Mouse (Mus musculus) activated CD4-positive, CD25-positive, alpha-beta regulatory T cell, adult 4 months (primary cell): ENCODE measurements around the gene Gm7694. TPM values are rescaled to one million over a fixed set of nuclear protein-coding genes. Genes with fewer than 3 reads are reported as not detected.

Source experiments
- ATAC-seq: one replicate; pipeline ENCODE4 v1.8.0; 2017
- polyA plus RNA-seq, 2 experiments: library from polyadenylated mRNA; unstranded; fragments of 100-300 nt; shearing (Covaris generic); gene quantifications; one replicate each; pipeline ENCODE4 v1.2.1; 2017

Gm7694 gene
- polyA plus RNA-seq, 2 experiments from 2014 or later = not detected

DNA sequence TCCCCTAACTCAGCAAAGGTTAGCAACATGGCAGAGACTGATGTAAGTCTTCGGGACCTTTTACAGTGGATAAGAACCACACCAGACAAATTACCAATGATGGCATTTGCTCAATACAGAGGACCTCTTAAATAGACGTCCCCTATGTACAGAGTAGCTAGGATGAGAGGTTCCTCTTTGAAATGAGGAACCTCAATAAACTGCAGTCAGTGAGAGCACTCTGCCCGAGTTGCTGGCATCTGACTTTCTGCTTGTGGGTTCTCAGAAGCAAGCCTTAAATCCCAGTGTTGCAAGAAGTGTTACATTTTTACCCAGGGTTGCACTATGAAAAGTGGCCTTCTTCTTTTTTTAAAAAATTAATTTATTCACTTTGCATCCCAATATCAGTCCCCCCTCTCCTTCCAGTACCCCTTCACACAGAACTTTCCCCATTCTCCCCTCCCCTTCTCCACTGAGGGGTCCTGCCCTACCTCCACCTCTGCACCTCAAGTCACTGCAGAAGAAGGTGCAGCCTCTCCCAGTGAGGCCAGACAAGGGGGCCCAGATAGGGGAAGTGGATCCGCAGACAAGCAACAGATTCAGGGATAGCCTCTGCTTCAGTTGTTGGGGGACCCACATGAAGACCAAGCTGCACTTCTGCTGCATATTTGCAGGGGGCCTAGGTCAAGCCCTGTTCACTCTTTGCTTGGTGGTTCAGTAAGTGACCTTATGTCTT lies 23.6 kb downstream of the Gm7694 start:
- no peak for ATAC-seq

DNA sequence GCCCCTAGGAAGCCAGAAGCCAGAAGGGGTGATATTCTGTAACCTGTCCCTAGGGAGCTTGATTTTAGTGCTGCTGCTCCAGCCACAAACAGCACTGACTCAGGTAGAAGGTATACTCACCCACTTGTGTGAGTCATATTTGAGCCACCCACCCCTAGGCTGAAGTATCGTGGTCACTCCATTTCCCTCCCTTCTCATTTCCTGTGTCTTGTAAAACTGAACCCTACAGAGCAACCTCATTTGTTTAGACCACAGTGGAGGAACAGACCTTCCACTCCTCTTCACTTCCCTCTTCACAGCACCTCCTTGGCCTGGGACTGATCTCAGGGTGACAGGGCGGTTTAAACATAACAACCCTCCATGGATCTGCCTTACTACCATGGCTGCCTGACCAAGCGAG lies 29.1 kb downstream of the Gm7694 start, which contains the start of gene Sh2d1b1:
Gene Sh2d1b1 (plus strand): TSS at position 305 of the 400 bp plus-strand sequence.
- no peak for ATAC-seq

DNA sequence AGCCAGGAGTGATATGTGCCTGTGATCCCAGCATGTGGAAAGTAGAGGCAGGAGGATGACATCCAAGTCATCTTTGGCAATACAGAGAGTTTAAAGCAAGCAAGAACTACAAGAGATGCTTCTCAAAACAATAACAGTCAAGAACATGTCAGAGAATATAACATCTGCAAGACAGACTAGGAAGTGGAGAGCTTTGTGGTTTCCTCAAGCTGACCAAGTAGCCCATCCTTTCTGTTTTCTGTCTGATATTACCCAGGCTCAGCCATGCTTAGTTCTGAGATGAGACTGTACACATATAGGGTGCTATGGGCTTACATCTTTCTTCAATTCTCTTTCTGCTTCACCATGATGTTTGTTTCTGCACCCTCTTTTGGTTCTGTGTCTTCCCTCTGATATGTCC lies 32.9 kb downstream of the Gm7694 start:
- no peak for ATAC-seq

DNA sequence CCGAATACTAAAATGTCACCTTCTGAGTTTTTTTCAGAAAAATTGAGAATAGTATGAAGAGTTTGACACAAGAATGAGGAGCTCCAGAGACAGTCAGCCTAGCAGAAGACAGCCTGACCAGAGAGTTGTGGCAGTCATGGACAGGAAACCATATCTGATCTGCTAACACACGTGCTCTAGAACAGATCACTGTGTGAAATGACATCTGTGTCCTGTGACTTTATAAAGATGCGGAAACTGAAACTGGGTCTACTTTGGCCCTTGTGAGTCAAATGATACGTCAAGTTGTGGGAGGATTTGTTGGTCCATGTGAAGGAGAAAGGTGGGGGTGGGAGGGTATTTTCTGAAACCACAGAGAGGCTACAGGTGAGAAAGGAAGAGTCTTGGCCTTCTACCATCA lies 35.4 kb downstream of the Gm7694 start:
- no peak for ATAC-seq

DNA sequence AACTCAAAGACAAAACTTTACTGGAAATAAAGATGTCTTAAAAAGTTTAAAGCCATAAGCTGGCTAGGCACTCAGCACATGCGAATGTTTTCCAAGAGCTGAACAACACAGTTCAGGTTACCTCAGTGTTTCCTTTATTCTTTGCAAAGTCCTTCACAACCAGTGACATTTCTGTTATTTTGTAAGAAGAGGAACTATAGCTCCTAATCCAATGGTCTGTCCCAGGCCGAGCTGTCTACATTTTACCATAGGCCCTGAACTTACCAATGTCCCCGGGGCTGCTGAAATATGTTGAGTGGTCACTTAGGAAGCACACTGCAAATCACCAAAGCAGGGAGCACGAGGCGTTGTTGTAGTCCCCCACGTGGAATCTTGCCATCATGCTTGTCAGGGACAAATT lies 35.9 kb downstream of the Gm7694 start:
- no peak for ATAC-seq

DNA sequence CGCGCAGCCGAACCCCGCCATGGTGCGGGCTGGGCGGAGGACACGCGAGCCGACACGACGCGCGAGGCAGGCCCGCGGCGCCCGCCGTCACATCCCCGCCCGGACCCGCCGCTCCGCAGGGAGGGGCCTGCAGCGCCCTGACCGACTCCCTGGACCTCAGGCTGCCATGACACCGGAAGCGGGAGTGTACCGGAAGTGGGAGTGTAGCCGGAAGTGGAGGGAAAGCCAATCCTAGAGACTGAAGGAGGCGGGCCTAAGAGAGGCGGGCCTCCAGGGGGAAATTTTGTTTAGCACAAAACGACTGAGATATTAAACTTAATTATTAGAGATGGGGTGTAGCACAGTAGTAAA lies 50.6 kb downstream of the Gm7694 start:
- ATAC-seq = peak; percentile 98

DNA sequence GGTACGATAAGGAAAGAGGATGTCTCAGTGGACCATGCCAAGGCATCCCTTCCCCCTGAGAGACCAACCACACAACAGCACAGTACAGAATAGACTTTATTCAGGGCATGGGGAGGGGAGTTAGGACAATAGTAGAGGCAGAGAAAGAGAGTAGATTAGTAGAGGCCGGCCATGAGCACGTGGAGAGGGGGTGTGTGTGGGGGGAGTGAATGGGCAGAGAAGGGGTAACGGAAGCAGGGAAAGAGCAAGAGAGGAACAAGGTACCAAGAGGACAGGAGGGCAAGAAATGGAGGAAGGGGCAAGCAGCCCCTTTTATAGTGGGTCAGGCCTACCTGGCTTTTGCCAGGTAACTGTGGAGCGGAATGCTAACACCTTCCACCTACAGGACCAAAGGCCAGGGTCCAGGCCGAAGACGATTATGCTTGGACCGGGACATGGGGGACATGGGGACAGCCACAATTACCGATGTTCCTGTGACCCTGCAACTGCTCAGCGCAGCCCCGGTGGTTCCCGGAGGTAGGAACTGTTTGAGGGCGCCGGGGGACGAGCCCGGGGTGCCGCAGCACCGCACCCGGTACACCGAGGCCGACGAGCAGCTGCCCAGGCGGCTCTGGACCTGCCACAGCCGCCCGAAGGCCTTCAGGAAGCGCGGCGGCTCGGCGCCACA lies 51.1 kb downstream of the Gm7694 start:
- no peak for ATAC-seq

Other genes with a start within 250 kb of the Gm7694 start
- under 1 TPM in 1 of 2 experiments, not detected in 1; 0.08 TPM for gene Ddr2, start 195.6 kb downstream of the Gm7694 start, polyA plus RNA-seq
- 10 to 100 TPM; 17.0 to 17.3 TPM for gene Uap1, start 131.4 kb downstream of the Gm7694 start, polyA plus RNA-seq
- 10 to 100 TPM; 13.8 to 13.9 TPM for gene Uhmk1, start 90.9 kb downstream of the Gm7694 start, polyA plus RNA-seq
- not detected for gene Sh2d1b2, start 73.6 kb downstream of the Gm7694 start, polyA plus RNA-seq
- under 1 TPM in 1 of 2 experiments, not detected in 1; 0.31 TPM for gene Sh2d1b1, start 29.0 kb downstream of the Gm7694 start, polyA plus RNA-seq
- not detected for gene Spata46, start 2.5 kb upstream of the Gm7694 start, polyA plus RNA-seq